Mouse (Mus musculus) telencephalon, adult 2 months (tissue): Measurements from ENCODE around the gene Arrdc4.

Source experiments
- DNase-seq: peaks from one replicate; pipeline ENCODE4 v3.0.0-alpha.2; 2011; ENCODE audit warnings: low read depth, low spot score

Arrdc4 gene

DNA sequence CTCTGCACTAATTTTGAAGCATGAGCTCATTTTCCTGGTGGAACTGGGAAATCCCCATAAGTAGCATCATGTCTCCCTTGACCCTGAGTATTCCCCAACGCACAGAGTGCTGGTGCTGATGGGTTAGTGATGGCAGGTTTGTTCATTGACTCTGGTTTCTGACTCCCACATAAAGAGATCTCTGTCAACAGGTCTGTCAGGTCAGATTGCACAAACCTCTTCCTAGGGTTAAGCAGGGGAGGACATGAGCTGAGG lies 39.8 kb downstream of the Arrdc4 start:
- DNase-seq: no peak

DNA sequence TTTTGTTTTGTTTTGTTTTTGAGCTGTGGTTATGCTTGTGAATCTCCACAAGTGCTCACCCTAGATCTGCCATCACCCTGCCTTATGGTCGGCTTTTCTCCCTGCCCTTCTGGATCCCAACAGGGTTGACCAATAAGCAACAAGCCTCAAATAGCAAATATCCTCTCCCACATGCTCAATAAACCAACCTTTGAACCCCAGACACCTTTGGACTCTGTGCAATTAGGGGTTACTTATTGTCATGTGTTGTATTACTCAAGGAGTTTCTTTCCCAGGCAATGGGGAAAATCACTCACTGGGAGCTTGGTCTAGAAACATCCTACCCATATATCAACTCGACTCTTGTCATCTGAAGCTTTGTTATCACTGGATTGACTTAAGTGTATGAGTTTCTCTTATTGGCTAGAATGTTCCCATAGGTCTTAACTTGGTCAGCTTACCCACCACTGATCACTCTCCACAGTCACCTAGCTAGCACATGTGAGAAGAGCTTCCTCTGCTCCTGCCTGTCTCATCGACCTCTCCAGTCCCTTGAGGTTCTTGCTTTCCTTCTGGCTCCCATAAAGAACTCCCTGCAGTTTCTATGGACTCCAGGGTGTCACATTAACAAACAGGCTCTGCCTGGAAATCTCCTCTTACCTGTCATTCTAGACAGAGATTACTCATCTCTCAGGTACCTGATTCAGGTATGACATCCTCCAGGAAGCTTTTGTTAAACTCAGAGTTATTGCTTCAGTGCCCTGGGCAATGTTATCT lies 40.3 kb downstream of the Arrdc4 start:
- DNase-seq: no peak

DNA sequence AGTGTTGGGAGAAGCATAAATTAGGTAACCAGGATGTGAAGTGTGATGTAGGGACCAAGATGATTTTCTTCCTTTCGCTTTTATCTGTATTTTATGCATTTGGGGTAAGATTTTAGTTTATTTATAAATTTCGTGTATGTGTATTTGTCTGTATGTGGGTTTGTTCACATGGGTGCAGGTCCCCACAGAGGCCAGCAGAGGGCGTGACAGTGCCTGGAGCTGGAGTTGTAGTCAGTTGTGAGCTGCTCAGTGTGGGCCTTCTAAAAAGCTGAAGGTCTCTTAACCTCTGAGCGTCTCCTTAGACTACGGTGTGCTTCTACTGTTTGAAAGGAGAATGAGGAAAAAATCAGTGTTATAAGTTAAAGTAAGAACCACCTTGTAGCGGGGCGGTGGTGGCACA lies 43.9 kb downstream of the Arrdc4 start:
- DNase-seq: no peak

DNA sequence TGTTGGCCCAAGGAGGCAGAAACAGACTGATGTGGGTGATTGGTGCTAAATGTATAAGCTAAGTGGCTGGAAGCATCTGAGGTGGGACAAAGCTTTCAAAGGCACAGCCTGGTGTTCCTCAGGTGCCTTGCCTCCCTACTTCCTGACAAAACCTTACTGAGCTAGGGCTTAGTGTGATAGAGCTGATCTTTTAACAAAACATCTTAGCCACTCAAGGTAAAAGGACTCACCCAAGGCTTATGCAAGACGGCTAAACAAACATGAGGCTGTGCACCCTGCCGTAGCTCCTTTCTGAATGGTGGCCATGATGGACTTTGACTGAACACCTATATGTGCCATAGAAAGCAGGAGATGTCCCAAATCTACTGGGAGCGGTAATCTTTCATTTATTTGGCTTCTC lies 51.7 kb downstream of the Arrdc4 start:
- DNase-seq: no peak

DNA sequence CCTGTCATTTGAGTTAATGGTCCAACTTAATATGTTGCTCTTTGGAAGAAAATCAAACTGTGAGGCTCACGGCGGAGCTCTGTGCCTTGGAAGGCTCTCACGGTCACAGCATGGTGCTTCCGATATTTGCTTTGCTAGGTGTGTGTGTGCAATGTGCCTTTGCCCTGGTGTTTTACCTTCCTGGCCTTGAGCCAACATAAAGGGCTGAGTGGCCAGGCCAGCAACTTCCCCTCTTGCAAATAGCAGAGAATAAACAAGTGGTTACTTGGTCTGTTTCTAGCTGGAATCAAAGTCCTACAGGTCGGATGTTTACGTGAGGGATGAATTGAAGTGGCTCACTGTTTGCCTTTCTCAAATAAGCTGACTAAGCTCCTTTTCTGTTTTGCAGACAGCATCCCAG lies 52.1 kb downstream of the Arrdc4 start:
- no peak for DNase-seq

DNA sequence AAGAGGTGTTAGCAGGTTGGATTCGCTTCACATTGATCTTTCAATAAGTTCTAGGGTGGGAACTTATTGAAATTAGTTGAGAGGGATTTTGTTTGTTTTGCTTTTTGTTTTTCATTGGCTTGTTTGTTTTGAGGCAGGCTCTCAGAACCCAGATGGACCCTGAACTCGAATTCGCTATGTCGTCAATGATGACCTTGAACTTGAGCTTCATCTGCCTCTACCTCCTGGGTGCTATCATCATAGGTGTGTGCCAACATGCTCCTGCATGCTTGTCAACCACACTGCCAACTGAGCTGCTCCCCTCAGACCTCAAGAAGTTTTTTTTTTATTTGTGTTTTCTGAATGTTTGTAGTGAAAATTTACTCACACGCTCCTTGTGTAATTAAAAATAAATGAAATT lies 52.6 kb downstream of the Arrdc4 start:
- DNase-seq: no peak

DNA sequence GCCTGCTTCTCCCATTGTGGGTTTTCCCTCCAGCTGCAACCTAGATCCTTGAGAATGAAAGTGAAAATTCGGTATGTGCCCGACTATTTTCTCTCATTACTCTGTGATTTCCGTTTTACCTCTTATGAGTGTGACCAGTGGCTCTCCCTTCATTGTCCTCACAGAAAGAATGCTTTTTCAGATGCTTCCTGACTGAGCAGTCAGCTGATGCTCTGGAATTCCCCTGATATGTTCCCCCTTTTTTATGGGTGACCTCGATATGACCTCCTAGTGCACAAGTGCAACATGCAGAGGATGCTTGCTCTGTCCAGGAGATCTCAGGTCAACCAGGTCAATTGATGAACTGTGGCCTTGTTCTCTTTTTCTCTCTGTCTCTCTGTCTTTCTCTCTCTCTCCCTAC lies 56.3 kb downstream of the Arrdc4 start:
- DNase-seq: no peak

DNA sequence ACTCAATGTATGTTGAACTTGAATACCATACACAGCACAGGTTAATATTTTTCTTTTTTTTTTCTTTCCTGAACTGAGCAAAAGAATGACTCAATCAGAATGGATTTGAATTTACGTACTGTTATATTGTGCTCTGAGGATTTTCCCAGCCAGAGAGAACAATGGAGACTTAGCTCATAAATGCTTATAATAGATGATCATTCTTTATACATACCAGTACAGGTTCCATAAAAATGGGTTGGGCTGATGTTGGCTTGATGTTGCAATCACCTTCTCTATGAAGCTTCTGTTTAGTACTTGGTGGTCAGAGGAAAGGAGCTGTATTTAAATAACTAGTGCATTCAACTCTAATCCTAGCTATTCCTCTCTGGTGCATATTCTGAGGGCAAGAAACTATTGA lies 57.6 kb downstream of the Arrdc4 start:
- DNase-seq: no peak

DNA sequence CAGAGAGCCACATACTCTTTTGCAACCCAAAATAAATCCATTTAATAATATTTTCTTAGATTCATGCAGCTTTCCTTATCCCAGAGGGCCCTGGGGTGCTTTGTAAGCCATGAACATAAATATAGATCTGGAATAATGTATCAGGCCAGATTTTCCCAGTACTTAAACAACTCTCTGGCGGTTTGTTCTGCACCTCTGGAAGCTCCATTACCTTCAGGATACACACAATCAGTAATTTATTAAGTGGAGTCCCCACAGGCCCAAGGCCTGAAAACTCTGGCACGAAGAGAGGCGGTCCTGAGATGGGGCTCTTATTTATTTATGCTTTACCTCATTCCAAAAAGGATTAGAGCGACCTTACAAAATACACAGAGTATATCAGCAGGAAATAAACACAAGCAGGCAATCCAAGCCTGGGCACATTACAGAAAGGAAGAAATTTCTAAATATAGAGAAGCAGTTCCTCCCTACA lies 61.9 kb downstream of the Arrdc4 start:
- no peak for DNase-seq
